Mouse (Mus musculus): ENCODE measurements at regions not wholly inside any gene's neighbourhood (a gene's known extent, or its start where the extent isn't known, plus 50 kb on each side); places are given as distances from the start of the nearest gene placed in this dataset.

GRCm38 (mm10) chr1:129207674-129208073 is 65.4 kb upstream of the Thsd7b start:
- TF ChIP-seq CTCF (IDR thresholded peaks at IDR 0.05; ENCODE audit: low read depth), result no peak
- no peak for TF ChIP-seq EP300 (IDR thresholded peaks at IDR 0.05; ENCODE audit: low read depth)
